Mouse (Mus musculus): ENCODE measurements around the gene Pank3.

DNA sequence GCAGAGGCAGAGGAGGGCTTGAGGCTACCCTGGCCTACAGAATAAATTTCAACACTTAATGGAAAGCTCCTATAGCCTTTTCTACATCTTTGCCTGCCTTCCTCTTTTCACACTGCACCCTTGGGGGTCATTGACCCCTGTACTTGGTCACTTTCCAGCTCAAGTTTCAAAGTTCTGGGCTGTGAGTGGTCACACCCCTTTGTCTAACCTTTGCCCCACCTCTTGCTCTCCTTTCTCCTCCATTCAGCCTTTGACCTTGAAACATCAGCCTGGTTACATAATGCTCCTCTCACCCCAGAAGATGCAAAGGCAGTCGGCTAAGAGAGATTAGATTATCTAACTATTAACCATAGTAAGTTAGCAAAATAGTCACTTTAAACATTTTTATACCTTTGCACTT, 36.9 kb upstream of the Pank3 start:
- TF ChIP-seq CTCF (IDR thresholded peaks at IDR 0.05; ENCODE audit: insufficient read depth, low read depth, low read length) (no peak), POLR2A (IDR thresholded peaks at IDR 0.05; ENCODE audit: insufficient read depth, low read depth, low read length) (no peak)
